Mouse (Mus musculus) ES-Bruce4 (cell line): ENCODE data around the gene Ube2z. TPM values are rescaled to one million over a fixed set of nuclear protein-coding genes. Genes with fewer than 3 reads are reported as not detected.

Source experiments
- H3K27ac ChIP-seq: 2 replicates; pipeline ENCODE4 v1.5.1; 2012; ENCODE audit warnings: low read length, inconsistent platforms; ENCODE audit not compliant: insufficient read depth
- H3K27me3 ChIP-seq: 2 replicates; pipeline ENCODE4 v1.6.1; 2012; ENCODE audit warnings: mild to moderate bottlenecking, low read length, inconsistent platforms; ENCODE audit not compliant: control insufficient read depth, poor library complexity, insufficient read depth, severe bottlenecking
- H3K36me3 ChIP-seq: 2 replicates; pipeline ENCODE4 v1.6.1; 2012; ENCODE audit warnings: inconsistent platforms, mild to moderate bottlenecking, low read length, moderate library complexity; ENCODE audit not compliant: control insufficient read depth, poor library complexity, insufficient read depth, severe bottlenecking
- H3K4me1 ChIP-seq: one replicate; pipeline ENCODE4 v1.8.1; 2011; ENCODE audit warnings: low read length; ENCODE audit not compliant: control insufficient read depth, insufficient read depth
- H3K4me3 ChIP-seq: 2 replicates; pipeline ENCODE4 v1.5.1; 2011; ENCODE audit warnings: low read depth, mild to moderate bottlenecking, low read length
- H3K9ac ChIP-seq: 2 replicates; pipeline ENCODE4 v1.6.1; 2012; ENCODE audit warnings: low read depth, mild to moderate bottlenecking, inconsistent platforms; ENCODE audit not compliant: poor library complexity, severe bottlenecking
- H3K9me3 ChIP-seq: replicated peaks from 2 replicates; pipeline ENCODE4 v1.6.1; 2012; ENCODE audit warnings: mild to moderate bottlenecking, low read length, inconsistent platforms; ENCODE audit not compliant: control insufficient read depth, poor library complexity, insufficient read depth, severe bottlenecking
- CTCF ChIP-seq: IDR thresholded peaks from one replicate; pipeline ENCODE4 v1.8.1; 2011; ENCODE audit warnings: low read depth, low read length
- EP300 ChIP-seq: IDR thresholded peaks from 2 replicates; pipeline ENCODE4 v1.6.1; 2011; ENCODE audit warnings: low read depth, low read length; ENCODE audit not compliant: insufficient read depth
- POLR2A ChIP-seq: IDR thresholded peaks from one replicate; pipeline ENCODE4 v1.8.1; 2011; ENCODE audit warnings: low read length; ENCODE audit not compliant: insufficient read depth
- polyA plus RNA-seq: library from polyadenylated mRNA; stranded (reverse); fragments of >200 nt; gene quantifications from 2 replicates; pipeline ENCODE4 v1.2.4, GENCODE M21; 2011; ENCODE audit warnings: low read depth; ENCODE audit not compliant: missing spikeins, insufficient read depth, insufficient read length

The Ube2z gene
- polyA plus RNA-seq, 1 experiment = 86.6 TPM

DNA sequence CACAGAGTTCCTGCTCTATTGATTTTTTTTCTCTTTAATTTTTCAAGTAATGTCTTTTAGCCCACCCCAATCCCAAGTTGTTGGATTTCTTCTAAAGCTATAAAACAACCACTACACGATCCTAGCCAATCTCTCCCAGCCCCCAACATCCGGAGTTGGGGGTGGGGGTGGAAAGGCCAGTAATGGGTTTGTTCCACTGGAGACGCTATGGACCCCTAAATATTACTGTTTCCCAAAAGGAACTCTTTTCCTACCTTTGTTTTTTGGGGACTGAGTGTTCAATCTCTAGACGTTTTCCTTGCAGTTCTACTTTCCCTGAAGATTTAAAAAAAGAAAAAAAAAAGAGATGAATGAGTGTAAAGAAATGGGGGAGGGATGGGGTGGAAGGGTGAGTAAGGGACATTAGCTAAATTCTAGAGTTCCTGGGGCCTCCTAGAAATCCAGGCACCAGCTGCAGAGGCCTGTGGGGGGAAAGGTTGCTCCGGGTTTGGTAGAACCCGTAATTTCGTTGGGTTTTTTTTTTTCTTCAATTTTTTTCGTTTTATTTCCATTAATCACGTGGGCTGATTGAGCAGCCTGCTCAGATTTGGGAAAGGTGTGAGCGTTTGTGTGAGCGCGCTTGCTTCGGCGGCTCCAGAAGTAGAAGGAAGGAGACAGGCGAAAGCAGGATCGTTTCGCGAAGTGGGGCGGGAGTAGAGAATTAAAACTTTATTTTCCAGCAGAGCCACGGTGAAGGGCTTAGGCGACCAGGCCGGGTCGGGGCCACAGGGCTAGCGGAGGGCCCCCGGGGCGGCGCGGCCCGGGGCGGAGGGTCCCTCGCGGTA lies 61.0 kb downstream of the Ube2z start:
- H3K9ac ChIP-seq = peak overlapping the region; percentile 98
- peaks cover 26% of the 10 kb centered on the region for H3K36me3 ChIP-seq
- H3K4me3 ChIP-seq = peak overlapping the region; percentile 100
- H3K4me1 ChIP-seq = no peaks in the 10 kb centered on the region
- TF ChIP-seq POLR2A (no peak), EP300 (no peak), CTCF (no peak)
- H3K27me3 ChIP-seq = no peaks in the 10 kb centered on the region
- no peaks in the 10 kb centered on the region for H3K9me3 ChIP-seq
- H3K27ac ChIP-seq = peak overlapping the region; percentile 92

DNA sequence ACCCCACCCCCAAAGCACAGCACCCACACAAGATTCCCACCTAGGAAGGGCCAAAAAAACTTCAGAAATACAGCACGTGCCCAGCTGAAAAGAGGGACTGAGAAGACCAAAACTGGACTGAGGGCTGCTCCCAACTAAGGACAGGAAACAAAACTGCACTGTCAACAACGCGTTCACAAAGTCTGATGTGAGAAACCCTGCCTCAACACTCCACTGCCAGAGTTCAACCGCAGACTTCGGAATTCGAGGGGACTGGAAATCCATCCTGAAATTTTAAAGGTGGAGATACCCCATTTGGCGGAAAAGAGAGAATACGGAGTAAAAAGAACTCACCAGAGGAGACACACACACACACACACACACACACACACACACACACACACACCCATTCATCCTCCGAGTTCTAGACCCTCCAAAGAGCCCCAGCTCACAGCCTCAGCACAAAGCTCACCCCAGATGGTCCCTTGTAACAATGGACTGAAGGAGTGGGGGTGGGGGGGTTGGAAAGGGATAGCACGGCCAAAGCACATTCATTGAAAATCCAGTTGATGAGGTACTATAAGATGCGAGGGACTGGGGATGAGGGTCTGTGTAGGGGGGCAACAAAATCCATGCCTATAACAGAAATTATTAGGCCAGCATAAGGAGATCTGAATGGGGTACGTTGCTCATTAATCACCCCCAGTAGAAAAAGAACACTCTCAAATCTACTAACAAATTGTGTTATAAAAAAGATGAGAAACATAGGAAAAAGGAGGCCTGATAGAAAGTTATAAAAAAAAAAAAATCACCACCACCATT lies 61.9 kb downstream of the Ube2z start:
- H3K27me3 ChIP-seq = no peaks in the 10 kb centered on the region
- peak overlapping the region; percentile 52 for H3K4me3 ChIP-seq
- TF ChIP-seq CTCF = no peak
- TF ChIP-seq EP300 = no peak
- no peak for TF ChIP-seq POLR2A
- peak overlapping the region; percentile 98 for H3K9ac ChIP-seq
- H3K9me3 ChIP-seq = no peaks in the 10 kb centered on the region
- H3K4me1 ChIP-seq = no peaks in the 10 kb centered on the region
- H3K27ac ChIP-seq = peak overlapping the region; percentile 66
- peaks cover 29% of the 10 kb centered on the region for H3K36me3 ChIP-seq

Other genes with a start within 250 kb of the Ube2z start
- 5.8 and 6.5 TPM in 2 replicates for gene Phospho1, start 240.9 kb downstream of the Ube2z start, polyA plus RNA-seq
- 7.9 and 9.4 TPM in 2 replicates for gene Gngt2, start 228.2 kb downstream of the Ube2z start, polyA plus RNA-seq
- gene Abi3, start 222.9 kb downstream of the Ube2z start, polyA plus RNA-seq = 1.1 and 1.3 TPM in 2 replicates
- 3.1 and 4.5 TPM in 2 replicates for gene B4galnt2, start 150.5 kb downstream of the Ube2z start, polyA plus RNA-seq
- 379 and 392 TPM in 2 replicates for gene Igf2bp1, start 59.4 kb downstream of the Ube2z start, polyA plus RNA-seq
- gene Gip, start 40.8 kb downstream of the Ube2z start, polyA plus RNA-seq = not detected in 2 replicates
- gene Snf8, start 30.5 kb downstream of the Ube2z start, polyA plus RNA-seq = 56.1 and 62.1 TPM in 2 replicates
- 184 and 191 TPM in 2 replicates for gene Atp5g1, start 10.3 kb upstream of the Ube2z start, polyA plus RNA-seq
- gene Calcoco2, start 46.6 kb upstream of the Ube2z start, polyA plus RNA-seq = 16.7 and 18.0 TPM in 2 replicates
- 6.9 and 7.9 TPM in 2 replicates for gene Ttll6, start 68.4 kb upstream of the Ube2z start, polyA plus RNA-seq
- gene Hoxb13, start 128.9 kb upstream of the Ube2z start, polyA plus RNA-seq = not detected in 2 replicates
- gene Hoxb9, start 206.1 kb upstream of the Ube2z start, polyA plus RNA-seq = 1.5 and 1.6 TPM in 2 replicates
- 0.48 TPM in 1 of 2 replicates, not detected in the other for gene Hoxb8, start 216.5 kb upstream of the Ube2z start, polyA plus RNA-seq
- not detected in 2 replicates for gene Hoxb7, start 221.2 kb upstream of the Ube2z start, polyA plus RNA-seq
- gene Hoxb6, start 227.1 kb upstream of the Ube2z start, polyA plus RNA-seq = not detected in 2 replicates
- not detected in 2 replicates for gene Hoxb5, start 237.9 kb upstream of the Ube2z start, polyA plus RNA-seq